Mouse (Mus musculus): ENCODE measurements around the gene Phc3.

DNA sequence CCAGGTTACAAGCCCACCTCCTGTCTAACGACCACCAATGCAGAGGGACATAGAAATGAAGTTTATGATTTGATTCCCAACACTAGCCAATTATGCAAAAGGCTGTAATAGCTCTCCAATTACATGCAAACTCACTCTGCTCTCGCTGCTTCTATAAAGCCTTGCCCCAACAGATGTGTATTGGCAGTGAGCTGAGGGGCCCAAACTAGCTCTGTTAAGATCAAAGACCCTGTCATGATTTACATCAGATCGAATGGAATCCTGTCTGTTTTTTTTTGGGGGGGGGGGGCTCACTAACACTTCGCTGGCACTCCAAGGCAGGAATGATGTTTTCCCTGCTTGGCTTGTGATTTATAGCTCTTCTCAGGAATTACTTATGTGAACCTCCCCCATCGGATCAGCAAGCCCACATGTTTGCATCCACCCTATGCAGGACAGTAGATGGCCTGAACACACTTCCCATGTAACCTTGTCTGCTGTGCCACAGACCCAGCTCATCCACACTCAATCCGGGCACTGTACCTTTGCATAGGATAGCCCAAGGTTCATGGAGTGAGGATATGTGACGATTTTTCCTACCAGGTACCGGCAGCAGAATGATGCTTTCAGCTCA, 13.8 kb upstream of the Phc3 start:
- TF ChIP-seq CTCF (IDR thresholded peaks at IDR 0.05; ENCODE audit: low read depth) (no peak), EP300 (IDR thresholded peaks at IDR 0.05; ENCODE audit: low read depth) (no peak)

Measured in liver, embryonic 14.5 days (tissue).